Mouse (Mus musculus) spleen, postnatal 36 days (tissue): ENCODE results near the gene Edc4.
A peak's percentile ranks its signal among the peaks of the same experiment; 100 is the strongest.

Experiments
- DNase-seq, 2 experiments: peaks; one replicate each; pipeline ENCODE4 v3.0.0; 2022; ENCODE audit warnings: low spot score in 2 of 2, mixed read lengths in 1 of 2

Gene Edc4

GRCm38 (mm10) chr8:105938306-105938669, 57.6 kb downstream of the Edc4 start, which contains the start of gene Psmb10:
Gene Psmb10 (minus strand): TSS chr8:105938444.
- DNase-seq, result peak in 1 of 2 experiments; percentile 47

- no peak for DNase-seq
Observed at GRCm38 (mm10) chr8:105942026-105942425, 61.3 kb downstream of the Edc4 start.

- no peak for DNase-seq
Observed at GRCm38 (mm10) chr8:105942542-105942941, 61.9 kb downstream of the Edc4 start.

GRCm38 (mm10) chr8:105943321-105943739, 62.6 kb downstream of the Edc4 start, which contains the start of gene Lcat:
Gene Lcat (minus strand): TSS chr8:105943382.
- DNase-seq, result no peak
